ENCODE assay signal across 8 mouse cellular contexts in the genomic region with DNA sequence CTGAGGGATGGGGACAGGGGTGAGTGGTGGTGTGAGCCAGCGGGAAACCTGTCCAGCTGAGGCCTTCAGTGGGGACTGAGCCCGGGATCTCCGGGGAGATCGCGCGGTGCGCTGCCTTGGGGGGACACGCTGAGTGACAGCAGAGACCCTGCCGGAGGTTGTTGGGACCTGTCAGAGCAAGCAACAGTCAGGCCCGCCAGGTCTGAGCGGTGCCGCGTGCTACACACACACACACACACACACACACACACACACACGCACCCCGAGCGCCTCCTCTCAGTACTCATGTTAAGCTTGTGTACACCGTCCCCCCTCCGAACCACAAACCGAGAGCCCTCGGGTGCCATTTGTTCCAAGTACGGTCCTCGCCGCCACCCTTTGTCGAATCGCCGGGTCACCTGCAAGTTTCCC. TPM values are rescaled to one million over a fixed set of nuclear protein-coding genes. Genes with fewer than 3 reads are reported as not detected.
DNase-seq lines count a peak whose midpoint lies in the region; ATAC-seq and TF ChIP-seq lines count a peak whose summit lies in the region.

No protein-coding gene starts in this region.

- WGBS in heart, embryonic 10.5 days, result 1% methylated on average over 26 of the region's 26 CpGs
- 0% methylated on average over 26 of the region's 26 CpGs for WGBS in forebrain, embryonic 12.5 days
- WGBS in intestine, embryonic 15.5 days, result under 1% methylated on average over 23 of the region's 26 CpGs
- under 1% methylated on average over 26 of the region's 26 CpGs for WGBS in liver, embryonic 16.5 days (ENCODE audit: insufficient replicate concordance)
- under 1% methylated on average over 26 of the region's 26 CpGs for WGBS in neural tube, embryonic 14.5 days

- peaks cover 4% of the 10 kb centered on the region; the same call in 1 of the 2 replicates for H3K36me3 ChIP-seq in heart, embryonic 10.5 days
- no peaks in the 10 kb centered on the region for H3K36me3 ChIP-seq in forebrain, embryonic 12.5 days (replicated peaks)
- no peaks in the 10 kb centered on the region for H3K36me3 ChIP-seq in intestine, embryonic 15.5 days
- H3K36me3 ChIP-seq in liver, embryonic 16.5 days (ENCODE audit: control insufficient read depth, insufficient read depth), result no peaks in the 10 kb centered on the region
- no peaks in the 10 kb centered on the region for H3K36me3 ChIP-seq in neural tube, embryonic 14.5 days (ENCODE audit: control insufficient read depth, insufficient read depth, low read length)

- CTCF ChIA-PET in Patski (lab: Charles Lee), result interaction anchor here (1.2 to 2.0 kb wide), 5 partner anchors 15 to 203 kb away, joined by 3 to 6 read pairs (median 5); no protein-coding TSS in a partner anchor

- in situ Hi-C loops in Patski (cut with MboI; ENCODE audit: low pct_unique_long_range_greater_than_20kb), result no loop called here

- H3K4me3 ChIP-seq in heart, embryonic 10.5 days, result peak overlapping the region; percentile 83
- peak overlapping the region; percentile 66 for H3K4me3 ChIP-seq in forebrain, embryonic 12.5 days (replicated peaks)
- H3K4me3 ChIP-seq in intestine, embryonic 15.5 days (replicated peaks), result peak overlapping the region; percentile 69
- peak overlapping the region; percentile 60 for H3K4me3 ChIP-seq in liver, embryonic 16.5 days (ENCODE audit: low read depth, low read length)
- peak overlapping the region; percentile 65 for H3K4me3 ChIP-seq in neural tube, embryonic 14.5 days (ENCODE audit: low read depth, low read length)

- DNase-seq in heart, embryonic 10.5 days (ENCODE audit: low spot score), result peak; percentile 83
- DNase-seq in heart, adult 18-20 months, result no peak
- DNase-seq in Patski (ENCODE audit: low read depth, low spot score), result no peak
- DNase-seq in cerebellum, adult 11 months, result no peak

- peaks cover 38% of the 10 kb centered on the region for H3K4me1 ChIP-seq in heart, embryonic 10.5 days
- peaks cover 18% of the 10 kb centered on the region for H3K4me1 ChIP-seq in forebrain, embryonic 12.5 days
- 0 out of 2 replicates have a peak, but pooled peaks cover 10% of the 10 kb centered on the region for H3K4me1 ChIP-seq in intestine, embryonic 15.5 days (replicated peaks)
- peaks cover 3% of the 10 kb centered on the region for H3K4me1 ChIP-seq in liver, embryonic 16.5 days (ENCODE audit: control insufficient read depth, low read depth, low read length)
- H3K4me1 ChIP-seq in neural tube, embryonic 14.5 days (ENCODE audit: control insufficient read depth, insufficient read depth, low read length), result 0 out of 2 replicates have a peak, but pooled peaks cover 3% of the 10 kb centered on the region

- H3K9me3 ChIP-seq in heart, embryonic 10.5 days, result no peaks in the 10 kb centered on the region
- no peaks in the 10 kb centered on the region for H3K9me3 ChIP-seq in forebrain, embryonic 12.5 days
- H3K9me3 ChIP-seq in intestine, embryonic 15.5 days, result no peaks in the 10 kb centered on the region
- H3K9me3 ChIP-seq in liver, embryonic 16.5 days (replicated peaks; ENCODE audit: control insufficient read depth, low read length), result no peaks in the 10 kb centered on the region
- H3K9me3 ChIP-seq in neural tube, embryonic 14.5 days (ENCODE audit: control insufficient read depth, low read length), result no peaks in the 10 kb centered on the region

- peak overlapping the region; percentile 65 for H3K9ac ChIP-seq in forebrain, embryonic 12.5 days
- peak overlapping the region; percentile 64 for H3K9ac ChIP-seq in intestine, embryonic 15.5 days
- no peak overlapping the region for H3K9ac ChIP-seq in liver, embryonic 16.5 days (ENCODE audit: low read depth, low read length)
- H3K9ac ChIP-seq in neural tube, embryonic 14.5 days (replicated peaks; ENCODE audit: low read depth, low read length), result peak overlapping the region; percentile 59

- H3K27ac ChIP-seq in heart, embryonic 10.5 days, result peak overlapping the region; percentile 88
- H3K27ac ChIP-seq in forebrain, embryonic 12.5 days, result no peak overlapping the region
- no peak overlapping the region for H3K27ac ChIP-seq in intestine, embryonic 15.5 days
- H3K27ac ChIP-seq in liver, embryonic 16.5 days (ENCODE audit: low read length), result no peak overlapping the region
- H3K27ac ChIP-seq in neural tube, embryonic 14.5 days (ENCODE audit: low read depth, low read length), result no peak overlapping the region

- POLR2A ChIA-PET in Patski (lab: Charles Lee), result interaction anchor here (0.6 to 0.7 kb wide), 3 partner anchors 132 to 1942 kb away, joined by 3 read pairs; no protein-coding TSS in a partner anchor

- peak overlapping the region; percentile 99 for H3K4me2 ChIP-seq in forebrain, embryonic 12.5 days
- H3K4me2 ChIP-seq in intestine, embryonic 15.5 days (replicated peaks), result peak overlapping the region; percentile 99
- peak overlapping the region; percentile 72 for H3K4me2 ChIP-seq in liver, embryonic 16.5 days (ENCODE audit: low read depth, low read length)
- H3K4me2 ChIP-seq in neural tube, embryonic 14.5 days (ENCODE audit: low read depth, low read length), result peak overlapping the region; percentile 98

- TF ChIP-seq CTCF in Patski (IDR thresholded peaks at IDR 0.05), result no peak

- H3K27me3 ChIP-seq in heart, embryonic 10.5 days (ENCODE audit: insufficient read depth, poor library complexity, severe bottlenecking), result peaks cover 10% of the 10 kb centered on the region; the same call in 1 of the 2 replicates
- no peaks in the 10 kb centered on the region for H3K27me3 ChIP-seq in Patski
- peaks cover 31% of the 10 kb centered on the region for H3K27me3 ChIP-seq in forebrain, embryonic 12.5 days
- 0 out of 2 replicates have a peak, but pooled peaks cover 3% of the 10 kb centered on the region for H3K27me3 ChIP-seq in intestine, embryonic 15.5 days (replicated peaks)
- peaks cover 37% of the 10 kb centered on the region for H3K27me3 ChIP-seq in liver, embryonic 16.5 days (ENCODE audit: control insufficient read depth, insufficient read depth, low read depth, low read length)
- peaks cover 7% of the 10 kb centered on the region; the same call in 1 of the 2 replicates for H3K27me3 ChIP-seq in neural tube, embryonic 14.5 days (ENCODE audit: control insufficient read depth, insufficient read depth, low read length)

- ATAC-seq in Patski, result peak; percentile 41
- peak; percentile 73 for ATAC-seq in forebrain, embryonic 12.5 days (ENCODE audit: low FRiP score)
- ATAC-seq in intestine, embryonic 15.5 days, result peak; percentile 79
- peak; percentile 26; the same call in 1 of the 2 replicates for ATAC-seq in liver, embryonic 16.5 days (ENCODE audit: low read depth)
- ATAC-seq in neural tube, embryonic 14.5 days (ENCODE audit: low read depth), result peak; percentile 85

RNA-seq across cellular contexts. Expression of gene Npnt, which starts 0.7 kb away (rescaled TPM):
- 23.9 and 26.3 TPM in 2 replicates for polyA plus RNA-seq in heart, embryonic 10.5 days (2016; fragmentation: Nextera tagmentation; extraction: Ambion mirVana)
- total RNA-seq in heart, adult 18-20 months (2021), result 1 to 10 TPM; 1.7 to 2.4 TPM
- 460 TPM for polyA plus RNA-seq in Patski (2021)
- 4.3 and 5.0 TPM in 2 replicates for polyA plus RNA-seq in forebrain, embryonic 12.5 days (2016; fragmentation: Nextera tagmentation; extraction: Ambion mirVana)
- polyA plus RNA-seq in intestine, embryonic 15.5 days (2015; fragmentation: Nextera tagmentation; extraction: Ambion mirVana), result 26.8 and 28.7 TPM in 2 replicates
- 2.2 and 3.0 TPM in 2 replicates for polyA plus RNA-seq in liver, embryonic 16.5 days (2015; fragmentation: Nextera tagmentation; extraction: Ambion mirVana)
- polyA plus RNA-seq in neural tube, embryonic 14.5 days (2014; fragmentation: Nextera tagmentation; extraction: Ambion mirVana), result 12.0 and 14.5 TPM in 2 replicates

Comparison
In these comparisons a context has a peak if more than half of its experiments do, and no peak if none do; other contexts are left out.
1. ATAC-seq: peak in every context shown above with its lines; median percentile 85 in neural tube, embryonic 14.5 days; 79 in intestine, embryonic 15.5 days; 73 in forebrain, embryonic 12.5 days; 41 in Patski; 26 in liver, embryonic 16.5 days.
2. RNA of gene Npnt, which starts 0.7 kb away (polyA plus RNA-seq): 460 TPM in Patski (single experiment); 26.8 to 28.7 TPM in intestine, embryonic 15.5 days, 23.9 to 26.3 TPM in heart, embryonic 10.5 days, 12.0 to 14.5 TPM in neural tube, embryonic 14.5 days, 4.3 to 5.0 TPM in forebrain, embryonic 12.5 days and 2.2 to 3.0 TPM in liver, embryonic 16.5 days; every median in the first group is over 10 times any median in the second.
3. Peak in every context shown above with its lines, with median percentiles within 50 percentile points of each other: H3K4me3 ChIP-seq and H3K4me2 ChIP-seq.